Mouse (Mus musculus) heart, postnatal 14 days (tissue): ENCODE results near the gene Hapln4. TPM values are rescaled to one million over a fixed set of nuclear protein-coding genes. Genes with fewer than 3 reads are reported as not detected.

Experiments used
- DNase-seq, 2 experiments: peaks; one replicate each; pipeline ENCODE4 v3.0.0; 2021 to 2022
- intact Hi-C: fragments of 180-260 bp; cut with DNase I; formaldehyde crosslinking; loops from one replicate; pipeline ENCODE4 v1.15.1; 2025
- total RNA-seq, 2 experiments: library from RNA; stranded (reverse); gene quantifications; 2 replicates each; pipeline ENCODE4 v1.2.3; 2021

Gene Hapln4
- total RNA-seq, 2 experiments from 2014 or later: not detected

GRCm38 (mm10) chr8:70089296-70089960, 6.2 kb downstream of the Hapln4 start:
- DNase-seq: no peak
- intact Hi-C loops: loop anchor here (5.0 kb wide), 1 partner anchor 78 kb away; no protein-coding TSS in a partner anchor

GRCm38 (mm10) chr8:70092786-70093185, 9.5 kb downstream of the Hapln4 start:
- no peak for DNase-seq
- intact Hi-C loops: no loop called here

- DNase-seq: no peak
- intact Hi-C loops: loop anchor here (2.0 kb wide), 1 partner anchor 20 kb away; no protein-coding TSS in a partner anchor
Observed at GRCm38 (mm10) chr8:70099276-70099675, 16.0 kb downstream of the Hapln4 start.

- DNase-seq: no peak
- intact Hi-C loops: loop anchor here (5.0 kb wide), 1 partner anchor 122 kb away; no protein-coding TSS in a partner anchor
Observed at GRCm38 (mm10) chr8:70100241-70100640, 17.0 kb downstream of the Hapln4 start.

- intact Hi-C loops: loop anchor here (2.0 to 5.0 kb wide), 2 partner anchors 62 to 118 kb away; no protein-coding TSS in a partner anchor
- peak; percentile 46 to 58 for DNase-seq
Observed at GRCm38 (mm10) chr8:70104506-70104905, 21.2 kb downstream of the Hapln4 start.

GRCm38 (mm10) chr8:70104922-70105321, 21.7 kb downstream of the Hapln4 start:
- DNase-seq: no peak
- intact Hi-C loops: loop anchor here (2.0 to 5.0 kb wide), 2 partner anchors 62 to 117 kb away; no protein-coding TSS in a partner anchor

- DNase-seq: no peak
- intact Hi-C loops: no loop called here
Observed at GRCm38 (mm10) chr8:70110451-70110850, 27.2 kb downstream of the Hapln4 start.

- no peak for DNase-seq
Observed at GRCm38 (mm10) chr8:70111192-70111795, 28.0 kb downstream of the Hapln4 start.

GRCm38 (mm10) chr8:70112401-70113016, 29.3 kb downstream of the Hapln4 start:
- intact Hi-C loops: no loop called here
- DNase-seq: no peak

More at GRCm38 (mm10) chr8:70111192-70111795, 28.0 kb downstream of the Hapln4 start:
- intact Hi-C loops: no loop called here

- intact Hi-C loops: no loop called here
- DNase-seq: no peak
Observed at GRCm38 (mm10) chr8:70114488-70114887, 31.2 kb downstream of the Hapln4 start.

GRCm38 (mm10) chr8:70114892-70115291, 31.6 kb downstream of the Hapln4 start:
- no peak for DNase-seq

GRCm38 (mm10) chr8:70117611-70118010, 34.4 kb downstream of the Hapln4 start:
- peak; percentile 28 to 54 for DNase-seq
- intact Hi-C loops: loop anchor here (2.0 kb wide), 1 partner anchor 19 kb away; no protein-coding TSS in a partner anchor

More at GRCm38 (mm10) chr8:70114892-70115291, 31.6 kb downstream of the Hapln4 start:
- intact Hi-C loops: no loop called here

GRCm38 (mm10) chr8:70118726-70119700, 35.8 kb downstream of the Hapln4 start:
- intact Hi-C loops: loop anchor here (2.0 kb wide), 1 partner anchor 20 kb away; no protein-coding TSS in a partner anchor
- no peak for DNase-seq

- intact Hi-C loops: loop anchor here (5.0 kb wide), 1 partner anchor 203 kb away; no protein-coding TSS in a partner anchor
- DNase-seq: peak; percentile 53
Observed at GRCm38 (mm10) chr8:70120667-70121066, 37.4 kb downstream of the Hapln4 start, which contains the start of gene Ncan. Gene Ncan, minus strand, starts transcription at chr8:70120873.

GRCm38 (mm10) chr8:70122863-70123262, 39.6 kb downstream of the Hapln4 start:
- intact Hi-C loops: loop anchor here (5.0 kb wide), 1 partner anchor 206 kb away; no protein-coding TSS in a partner anchor
- no peak for DNase-seq

GRCm38 (mm10) chr8:70124992-70125391, 41.7 kb downstream of the Hapln4 start:
- intact Hi-C loops: loop anchor here (5.0 kb wide), 1 partner anchor 208 kb away; no protein-coding TSS in a partner anchor
- DNase-seq: no peak

GRCm38 (mm10) chr8:70128435-70128834, 45.2 kb downstream of the Hapln4 start:
- peak; percentile 77 to 87 for DNase-seq
- intact Hi-C loops: no loop called here

- intact Hi-C loops: no loop called here
- DNase-seq: peak; percentile 42 to 54
Observed at GRCm38 (mm10) chr8:70129309-70129952, 46.2 kb downstream of the Hapln4 start.

- DNase-seq: no peak
- intact Hi-C loops: no loop called here
Observed at GRCm38 (mm10) chr8:70130066-70130465, 46.8 kb downstream of the Hapln4 start.
